Mouse (Mus musculus): ENCODE data around the gene Hspbp1.

The Hspbp1 gene

DNA sequence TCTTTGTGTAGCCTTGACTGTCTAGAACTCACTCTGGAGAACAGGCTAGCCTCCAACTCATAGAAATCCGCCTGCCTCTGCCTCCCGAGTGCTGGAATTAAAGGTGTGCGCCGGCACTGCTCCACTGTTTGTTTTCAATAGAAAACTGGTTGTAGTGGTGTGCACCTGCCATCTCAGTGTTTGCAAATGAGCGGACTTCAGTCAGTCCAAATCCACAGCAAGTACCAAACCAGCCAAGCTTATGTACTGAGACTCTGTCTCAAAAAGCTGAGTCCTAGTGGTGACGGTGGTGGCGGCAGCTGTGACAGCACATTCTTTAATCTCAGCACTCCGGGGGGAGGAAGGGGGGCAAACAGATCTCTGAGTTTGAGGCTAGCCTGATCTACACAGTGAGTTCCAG, 16.4 kb downstream of the Hspbp1 start:
- no peak for DNase-seq (ENCODE audit: low read depth, low spot score)

DNA sequence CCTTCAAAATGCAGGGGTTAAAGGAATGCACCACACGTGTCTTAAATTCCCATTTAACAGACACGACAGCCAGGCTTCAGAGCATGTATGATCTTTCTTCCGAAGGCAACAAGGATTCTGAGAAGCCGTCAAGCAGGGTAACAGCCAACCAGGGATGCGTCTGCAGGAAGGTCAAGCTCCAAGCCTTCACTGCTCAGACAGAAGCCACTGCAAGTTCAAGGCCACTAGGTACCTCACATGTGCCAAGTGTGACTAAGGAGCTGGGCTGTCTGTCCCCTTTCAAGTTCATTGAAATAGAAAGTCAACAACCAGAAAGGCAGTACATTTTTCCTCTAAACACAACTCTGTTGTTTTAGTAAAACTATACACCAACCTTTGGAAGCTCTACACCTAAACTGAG, 18.0 kb downstream of the Hspbp1 start:
- DNase-seq (ENCODE audit: low read depth, low spot score) = no peak

DNA sequence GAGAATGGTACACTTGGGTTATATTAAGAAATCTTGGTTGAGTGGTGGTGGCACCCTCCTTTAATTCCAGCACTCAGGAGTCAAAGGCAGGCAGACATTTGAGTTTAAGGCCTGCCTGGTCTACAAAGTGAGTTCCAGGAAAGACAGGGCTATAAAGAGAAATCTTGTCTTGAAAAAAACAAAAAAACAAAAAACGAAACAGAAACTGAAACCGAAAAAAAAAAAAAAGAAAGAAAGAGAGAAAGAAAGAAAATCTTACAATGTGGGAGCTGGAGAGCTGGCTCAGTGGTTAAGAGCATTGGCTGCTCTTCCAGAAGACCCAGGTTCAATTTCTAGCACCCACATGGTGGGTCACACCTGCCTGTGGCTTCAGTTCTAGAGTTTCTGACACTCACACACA, 21.1 kb downstream of the Hspbp1 start:
- DNase-seq (ENCODE audit: low read depth, low spot score) = no peak

DNA sequence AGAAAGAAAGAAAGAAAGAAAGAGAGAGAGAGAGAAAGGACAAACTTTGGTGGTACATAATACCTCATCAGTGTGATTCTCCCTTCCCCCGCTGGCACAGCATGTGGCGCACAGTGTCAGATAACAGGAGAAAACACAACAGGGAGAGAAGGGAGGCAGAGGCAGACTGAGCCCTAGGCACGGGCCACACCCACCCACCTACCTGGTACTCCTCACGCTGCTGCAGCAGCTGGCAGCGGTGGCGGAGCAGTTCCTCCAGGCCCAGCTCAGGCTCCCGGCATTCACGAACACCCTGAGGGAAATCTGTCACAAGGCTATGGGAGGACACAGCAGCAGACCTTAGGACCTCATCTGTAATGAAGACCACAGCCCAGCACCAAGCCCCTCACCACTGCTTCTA, 21.7 kb downstream of the Hspbp1 start:
- DNase-seq (ENCODE audit: low read depth, low spot score) = peak; percentile 16

DNA sequence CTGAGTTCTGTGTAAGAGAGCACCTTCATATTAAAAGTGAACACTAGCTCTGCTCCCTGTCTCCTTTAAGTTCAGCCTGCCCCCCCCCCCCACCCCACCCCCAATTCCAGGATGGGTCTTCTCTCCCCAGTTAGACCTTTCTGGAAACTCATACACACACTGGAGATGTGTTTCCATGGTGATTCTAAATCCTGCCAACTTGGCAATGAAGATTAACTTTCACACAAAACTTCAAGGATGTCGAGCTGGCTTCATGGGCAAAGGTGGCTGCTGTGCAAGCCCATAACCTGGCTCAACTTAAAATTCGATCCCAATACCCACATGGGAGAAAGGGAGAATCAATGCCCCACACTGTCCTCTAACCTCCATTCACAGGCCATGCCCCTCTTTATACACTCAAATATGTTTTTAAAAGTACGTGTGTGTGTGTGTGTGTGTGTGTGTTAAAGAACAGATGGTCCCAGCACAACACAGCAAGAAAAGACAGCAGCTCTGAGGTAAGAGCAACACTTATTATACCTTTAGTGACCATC, 24.9 kb downstream of the Hspbp1 start:
- no peak for DNase-seq (ENCODE audit: low read depth, low spot score)

DNA sequence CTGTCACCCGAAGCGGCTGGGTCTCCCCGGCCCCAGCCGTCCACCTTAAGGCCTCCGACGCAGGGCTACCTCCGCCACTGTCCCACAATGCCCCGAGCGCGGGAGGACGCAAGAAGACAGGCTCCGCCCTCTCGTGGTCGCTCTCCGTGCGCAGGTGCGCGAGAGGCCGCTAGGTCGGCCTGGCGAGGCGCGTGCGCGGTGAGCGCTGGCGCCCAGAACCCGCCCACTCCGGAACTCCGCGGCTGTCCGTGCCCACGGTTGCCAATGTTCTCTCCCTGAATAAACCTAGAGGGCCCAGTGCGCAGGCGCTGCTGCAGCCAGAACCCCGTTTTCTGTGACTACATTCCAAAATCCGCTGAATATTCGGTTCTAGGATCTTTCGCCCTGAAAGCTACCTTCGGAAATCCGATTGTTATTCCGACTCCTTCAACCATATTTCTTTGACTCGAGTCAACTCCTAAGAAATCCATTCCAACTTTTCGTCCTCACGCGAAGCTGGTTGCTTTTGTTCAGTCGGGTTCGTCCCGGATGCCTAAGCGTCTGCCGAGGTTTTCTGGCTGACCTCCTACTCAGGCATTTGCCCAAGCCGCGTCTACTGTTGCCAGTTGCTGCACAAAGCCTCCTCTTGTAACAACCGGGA, 25.8 kb downstream of the Hspbp1 start, which contains the start of gene Ppp6r1:
Gene Ppp6r1 (minus strand): TSS at position 108 of the 640 bp plus-strand sequence.
- peak; percentile 98 for DNase-seq (ENCODE audit: low read depth, low spot score)

DNA sequence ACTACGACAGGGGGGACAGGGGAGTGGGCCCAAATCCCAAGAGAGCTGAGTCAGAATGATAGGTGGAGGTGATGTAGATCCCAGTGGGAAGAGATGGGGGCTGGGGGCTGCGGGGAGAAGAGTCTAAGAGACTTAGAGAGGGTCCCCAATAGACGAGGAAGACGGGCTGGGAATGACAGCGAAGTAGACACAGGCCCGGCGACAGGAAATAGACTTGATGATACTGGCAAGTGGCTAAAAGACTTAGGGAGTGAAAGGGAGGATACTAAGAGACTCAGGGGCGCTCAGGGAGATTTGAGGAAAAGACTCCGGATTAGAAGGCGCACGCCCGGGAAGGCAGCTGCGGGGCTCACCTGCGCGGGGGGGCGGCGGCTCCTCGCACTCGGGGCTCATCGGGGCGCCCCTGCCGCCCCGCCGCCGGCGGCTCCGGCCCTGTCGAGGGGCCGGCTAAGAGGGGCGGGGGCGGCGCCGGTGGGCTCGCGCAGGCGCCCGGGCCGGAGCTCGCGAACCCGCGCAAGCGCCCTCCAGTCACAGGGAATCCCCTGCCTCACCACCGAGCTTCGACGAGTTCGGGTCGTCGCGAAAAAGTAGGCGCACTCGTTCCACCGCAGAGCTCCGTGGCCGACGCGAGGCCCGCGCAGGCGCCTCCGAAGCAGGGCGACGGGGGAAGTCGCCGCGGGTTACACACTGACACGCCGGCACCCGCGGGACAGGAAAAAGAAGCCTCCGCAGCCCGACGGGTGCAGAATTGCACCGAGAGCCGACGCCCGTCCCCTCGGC, 26.6 kb downstream of the Hspbp1 start:
- DNase-seq (ENCODE audit: low read depth, low spot score) = no peak

DNA sequence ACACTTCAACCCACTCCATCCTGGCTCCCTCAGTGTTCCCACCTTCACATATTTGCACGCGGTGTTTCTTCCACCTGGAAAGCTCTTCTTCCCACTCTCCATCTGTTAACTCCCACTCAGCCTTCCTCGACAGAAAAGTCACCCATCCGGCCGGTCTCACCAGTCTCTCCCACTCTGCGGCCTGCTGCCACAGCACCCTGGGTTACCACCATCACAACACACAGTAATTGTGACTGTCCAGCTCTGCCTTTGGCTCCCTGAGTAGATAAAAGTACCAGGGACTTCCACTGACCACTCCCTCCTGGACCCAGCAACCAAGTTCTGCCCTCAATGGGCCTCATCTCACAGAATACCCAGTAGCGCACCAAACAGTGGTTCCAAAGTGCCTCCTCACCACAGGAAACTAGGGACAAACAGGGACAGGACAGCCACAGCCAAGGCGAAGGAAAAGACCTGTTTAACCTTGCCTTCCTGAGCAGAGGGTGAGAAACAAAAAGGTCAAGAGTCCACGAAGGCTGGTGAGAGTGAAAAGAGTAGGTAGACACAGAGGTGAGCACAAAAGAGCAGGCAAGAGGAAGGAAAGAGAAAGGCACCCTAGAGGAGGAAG, 27.2 kb downstream of the Hspbp1 start:
- DNase-seq (ENCODE audit: low read depth, low spot score) = no peak

DNA sequence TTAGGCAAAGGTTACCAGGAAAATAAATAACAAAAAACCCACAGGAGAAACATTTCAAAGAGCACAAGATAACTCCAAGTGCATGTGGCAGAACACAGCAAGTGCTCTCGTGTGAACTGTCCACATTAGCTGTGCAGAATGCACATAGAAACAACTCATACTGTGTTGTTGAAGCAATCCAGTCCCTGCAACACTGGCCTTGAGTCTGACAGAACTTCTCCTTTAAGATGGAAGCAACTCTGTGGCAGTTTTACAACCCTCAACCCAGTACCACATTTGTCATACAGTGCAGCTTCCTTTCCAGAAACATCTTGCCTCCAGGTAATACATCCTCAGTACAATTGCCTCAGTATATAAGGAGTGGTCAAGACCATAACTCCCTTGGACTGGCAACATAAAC, 28.1 kb downstream of the Hspbp1 start:
- DNase-seq (ENCODE audit: low read depth, low spot score) = no peak

DNA sequence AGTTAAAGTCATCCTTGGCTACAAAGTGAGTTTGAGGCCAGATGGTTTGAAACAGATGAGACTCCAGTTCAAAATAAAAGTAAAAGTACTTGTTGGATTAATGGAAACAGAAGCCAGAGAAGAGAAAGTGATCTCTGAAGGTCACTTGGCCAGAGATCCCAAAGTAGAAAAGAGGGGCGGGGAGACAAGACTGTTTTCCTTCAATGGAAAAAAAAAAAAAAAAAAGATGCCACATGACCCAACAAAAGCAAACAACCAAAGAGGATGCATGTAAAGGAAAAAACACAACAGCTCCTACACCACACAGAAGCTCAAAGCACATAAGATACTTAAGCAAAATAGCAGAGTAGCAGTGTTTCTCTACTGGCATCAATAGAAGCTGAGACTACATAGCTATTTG, 29.0 kb downstream of the Hspbp1 start:
- no peak for DNase-seq (ENCODE audit: low read depth, low spot score)

DNA sequence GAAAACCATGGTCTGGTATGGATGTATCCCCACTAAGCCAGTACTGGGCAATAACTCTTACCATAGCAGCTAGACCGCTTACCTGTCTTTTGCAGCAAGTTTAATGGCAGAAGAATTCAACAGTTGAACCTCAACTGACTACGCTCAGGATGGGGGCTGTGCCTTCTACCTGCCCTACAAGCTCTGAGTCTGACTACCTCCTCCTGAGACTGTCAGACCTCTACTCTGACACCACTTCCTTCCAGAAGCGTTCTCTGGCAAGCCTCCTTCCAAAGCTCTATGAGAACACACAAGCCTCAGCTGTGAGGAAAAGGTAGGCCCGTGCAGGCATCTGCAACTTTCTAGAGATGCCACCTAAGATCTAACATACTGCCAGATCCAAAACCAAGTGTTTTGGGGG, 29.5 kb downstream of the Hspbp1 start:
- no peak for DNase-seq (ENCODE audit: low read depth, low spot score)

DNA sequence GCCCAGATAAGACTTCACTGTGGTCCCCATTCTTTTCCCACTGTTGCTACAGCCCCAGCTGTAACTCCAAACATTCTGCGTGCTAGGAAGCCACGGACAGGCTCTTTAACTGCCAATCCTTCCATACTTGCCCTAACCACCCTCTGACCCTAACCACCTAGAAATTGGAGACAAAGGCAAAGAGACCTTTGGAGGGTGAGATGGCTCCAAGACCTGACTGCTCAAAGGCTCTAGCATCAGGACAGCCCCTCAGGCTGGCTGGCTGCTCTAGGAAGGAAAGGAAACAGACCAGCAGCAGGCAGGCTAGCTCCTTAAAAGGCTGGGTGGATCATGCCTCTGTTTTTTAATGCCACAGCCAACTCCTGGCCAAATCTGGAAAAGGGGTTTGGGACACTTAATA, 30.6 kb downstream of the Hspbp1 start:
- no peak for DNase-seq (ENCODE audit: low read depth, low spot score)

DNA sequence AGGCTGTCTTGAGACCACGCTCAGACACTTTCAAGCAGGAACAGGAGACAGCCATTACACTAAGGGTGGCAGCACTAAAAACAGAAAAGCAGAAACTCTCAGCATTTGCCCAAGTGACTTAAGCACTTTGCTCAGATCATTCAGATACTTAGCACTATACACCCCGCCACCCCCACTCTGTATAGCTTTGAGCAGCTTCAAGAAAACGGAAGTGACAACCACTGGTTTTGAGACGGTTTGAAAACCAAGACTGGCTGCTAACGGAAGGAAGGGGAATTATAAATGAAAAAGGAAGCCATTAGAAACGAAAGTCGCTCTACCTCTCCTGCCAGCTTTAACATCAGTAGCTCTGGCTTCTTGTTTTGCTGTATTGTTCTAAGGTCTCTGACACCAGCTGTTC, 31.1 kb downstream of the Hspbp1 start:
- no peak for DNase-seq (ENCODE audit: low read depth, low spot score)

DNA sequence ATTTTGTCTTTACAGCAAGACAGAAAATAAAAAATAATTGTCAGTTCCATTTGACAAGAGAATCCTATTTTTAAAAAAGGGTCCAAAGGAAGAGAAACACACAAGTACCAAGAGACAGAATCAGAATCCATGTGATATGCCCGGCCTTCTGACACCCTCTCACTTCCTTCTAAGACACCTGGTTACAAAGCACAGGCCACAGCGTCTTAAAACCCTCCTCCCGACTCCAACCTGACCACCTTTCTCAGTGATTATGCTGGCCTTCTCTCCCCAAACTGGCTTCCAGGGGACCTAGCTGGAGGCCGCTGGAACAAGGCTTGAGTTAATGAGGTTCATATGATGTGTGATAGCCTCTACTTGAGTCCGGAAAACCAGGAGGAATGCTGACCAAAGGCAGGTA, 31.5 kb downstream of the Hspbp1 start:
- no peak for DNase-seq (ENCODE audit: low read depth, low spot score)

DNA sequence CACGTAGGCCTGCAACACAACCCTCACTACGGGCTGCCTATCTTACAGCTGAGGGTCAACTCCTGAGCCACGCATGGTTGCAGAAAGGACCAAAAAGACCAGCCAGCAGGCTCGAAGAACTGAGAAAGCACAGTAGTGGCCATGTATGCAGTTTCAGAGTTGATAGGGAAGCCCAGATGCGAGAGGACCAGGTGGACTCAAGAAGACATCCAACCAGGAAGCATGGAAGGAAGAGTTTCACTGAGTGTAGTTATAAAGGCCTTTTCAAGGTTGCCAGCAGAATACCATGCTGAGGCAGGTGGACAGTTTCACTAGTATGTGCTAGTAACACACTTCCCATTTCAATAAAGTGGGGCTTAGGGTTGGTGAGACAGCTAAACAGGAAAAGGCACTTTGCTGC, 32.1 kb downstream of the Hspbp1 start:
- no peak for DNase-seq (ENCODE audit: low read depth, low spot score)

DNA sequence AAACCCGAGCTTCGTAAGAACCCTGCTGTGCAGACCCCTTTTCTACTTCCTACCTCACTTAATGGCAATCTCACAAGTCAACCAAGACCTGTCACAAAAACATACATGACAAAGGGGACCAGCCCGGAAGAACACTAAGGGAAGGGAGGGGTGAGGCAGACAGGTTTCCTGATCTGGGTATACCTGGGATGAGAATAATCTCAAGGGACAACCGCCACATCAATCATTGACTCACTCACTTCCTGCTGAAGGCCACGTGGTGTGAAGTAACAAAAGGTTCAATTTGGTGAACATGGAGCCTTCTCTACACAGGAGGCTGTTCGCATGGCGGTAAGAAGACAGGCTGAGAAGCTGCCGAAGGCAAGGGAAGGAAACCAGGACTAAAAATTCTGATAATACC, 33.3 kb downstream of the Hspbp1 start:
- DNase-seq (ENCODE audit: low read depth, low spot score) = peak; percentile 50

DNA sequence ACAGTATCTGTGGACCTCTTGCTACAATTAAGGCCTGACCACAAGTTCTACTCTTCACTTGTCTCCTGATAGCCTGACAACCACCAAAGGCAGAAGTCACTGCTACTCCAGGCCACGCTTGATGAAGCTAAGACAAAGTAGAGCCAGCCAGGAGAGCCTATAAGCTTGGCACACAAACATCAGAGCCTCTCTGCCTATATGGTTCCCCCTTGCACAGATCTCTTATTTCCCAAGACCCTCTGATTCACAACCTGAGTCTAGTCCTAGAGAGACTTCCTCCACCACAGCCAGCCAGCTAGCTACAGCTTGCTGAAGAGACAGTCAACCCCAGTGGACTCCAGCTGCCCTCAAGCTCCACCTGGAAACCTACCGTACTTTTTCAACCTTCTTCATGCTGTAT, 36.9 kb downstream of the Hspbp1 start:
- no peak for DNase-seq (ENCODE audit: low read depth, low spot score)

DNA sequence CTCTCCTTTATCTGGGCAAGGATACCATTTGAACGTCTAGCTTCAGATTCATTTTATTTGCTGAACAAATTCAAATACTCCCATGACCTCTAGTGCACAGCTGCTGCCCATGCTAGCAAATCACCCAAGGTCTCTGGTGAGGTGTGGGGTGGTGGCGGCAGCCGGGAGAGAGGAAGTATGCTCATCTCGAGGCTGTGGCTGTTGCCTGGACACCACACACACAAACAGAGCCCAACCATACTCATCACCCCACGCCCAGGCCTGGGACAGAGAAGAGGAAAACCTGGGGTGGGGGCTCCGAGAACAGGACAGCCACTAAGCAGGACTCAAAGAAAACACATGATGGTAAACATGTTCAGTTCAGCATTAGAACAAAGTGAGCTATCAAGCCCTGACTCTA, 37.6 kb downstream of the Hspbp1 start:
- DNase-seq (ENCODE audit: low read depth, low spot score) = no peak

DNA sequence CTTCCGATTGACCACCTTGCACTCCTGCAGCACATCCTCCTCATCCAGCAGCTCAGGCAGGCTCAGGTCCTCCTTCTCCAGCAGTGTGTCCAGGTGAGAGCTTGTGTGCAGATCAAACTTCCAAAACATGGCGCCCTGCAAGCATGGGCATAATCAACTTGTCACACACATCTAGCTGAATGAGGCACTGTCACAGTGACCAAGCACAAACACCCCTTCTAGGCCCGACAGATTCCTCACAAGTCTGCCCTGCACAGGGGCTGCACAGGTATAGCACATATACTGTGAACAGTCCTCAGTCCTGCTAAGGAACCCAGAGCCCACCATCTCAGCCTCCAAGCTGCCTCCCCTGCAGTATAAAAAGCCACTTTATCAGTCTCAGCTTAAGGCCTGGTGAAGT, 38.1 kb downstream of the Hspbp1 start:
- DNase-seq (ENCODE audit: low read depth, low spot score) = no peak

DNA sequence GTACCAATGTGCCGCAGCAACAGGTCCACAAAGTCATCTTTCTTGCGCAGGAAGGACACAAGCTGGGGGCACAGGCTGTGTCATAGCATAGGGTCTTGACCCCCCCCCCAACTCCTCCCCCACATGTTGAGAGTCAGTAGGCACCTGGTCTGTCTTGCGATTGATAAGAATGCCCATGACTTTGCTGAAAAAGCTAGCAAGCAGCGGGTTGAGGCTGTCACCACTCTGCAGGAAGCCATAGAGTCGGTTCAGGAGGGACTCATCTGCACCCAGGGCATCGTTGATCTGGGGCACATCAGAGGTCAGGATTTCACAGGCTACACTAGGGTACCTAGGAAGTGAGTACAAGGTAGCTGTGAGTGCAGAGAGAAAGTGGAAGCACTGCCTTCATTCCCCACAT, 41.6 kb downstream of the Hspbp1 start:
- no peak for DNase-seq (ENCODE audit: low read depth, low spot score)

DNA sequence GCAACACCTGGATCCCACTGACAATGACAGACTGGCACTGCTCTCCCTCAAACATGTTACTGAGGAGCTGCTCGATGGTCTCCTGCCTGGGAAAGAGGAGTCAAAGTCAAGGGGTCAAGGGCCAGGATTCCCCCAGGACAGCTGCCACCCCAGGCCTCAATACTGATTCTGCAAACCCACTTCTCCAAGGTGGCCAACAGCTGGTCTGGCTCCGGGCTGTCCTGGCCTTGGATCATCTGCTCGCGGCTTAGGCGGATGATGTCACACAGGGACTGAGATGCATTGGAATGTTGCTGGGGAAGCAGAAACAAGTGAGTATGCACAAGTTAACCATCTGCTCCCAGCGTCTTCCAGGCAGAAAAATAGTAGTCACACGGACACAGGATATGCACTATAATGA, 42.9 kb downstream of the Hspbp1 start:
- no peak for DNase-seq (ENCODE audit: low read depth, low spot score)

DNA sequence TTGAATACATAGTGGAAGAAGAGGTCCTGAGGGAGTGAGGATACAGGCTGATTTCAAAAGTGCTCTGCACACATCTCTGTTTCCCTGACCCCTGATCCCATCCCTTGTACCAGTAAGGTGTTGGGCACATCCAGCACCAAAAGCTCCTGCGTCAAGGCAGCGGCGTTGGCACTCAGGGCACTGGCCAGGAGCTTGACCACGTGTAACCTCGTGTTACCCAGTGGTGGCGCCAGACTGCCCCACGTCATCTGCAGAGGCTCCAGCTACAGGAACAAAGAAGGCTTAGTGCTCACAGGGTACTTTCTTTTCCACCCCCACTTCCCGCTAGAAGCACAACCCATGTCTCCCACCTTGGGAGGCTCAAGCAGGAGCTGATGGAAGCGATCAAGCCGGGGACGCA, 43.7 kb downstream of the Hspbp1 start:
- DNase-seq (ENCODE audit: low read depth, low spot score) = no peak

DNA sequence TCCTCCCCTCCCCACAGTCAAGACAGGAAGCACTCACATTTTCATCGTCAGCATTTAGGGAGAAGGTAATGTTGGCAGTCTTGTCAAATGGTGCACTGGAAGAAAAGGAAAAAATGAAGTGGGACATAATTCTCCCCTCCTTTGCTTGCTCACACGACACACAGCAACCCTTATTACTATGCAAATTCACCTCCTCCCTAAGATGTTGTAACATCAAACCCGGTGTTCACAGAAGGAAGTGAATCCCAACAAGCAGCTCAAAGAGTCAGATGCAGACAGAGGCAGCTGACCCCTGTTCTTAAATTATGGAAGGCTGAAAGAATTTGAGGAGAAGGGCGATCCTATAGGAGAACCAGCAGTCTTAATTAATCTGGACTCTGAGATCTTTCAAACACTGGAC, 48.7 kb downstream of the Hspbp1 start:
- DNase-seq (ENCODE audit: low read depth, low spot score) = no peak
